Mouse (Mus musculus): Measurements from ENCODE around the gene D430042O09Rik. TPM values are rescaled to one million over a fixed set of nuclear protein-coding genes. Genes with fewer than 3 reads are reported as not detected.

The D430042O09Rik gene
- polyA plus RNA-seq, 1 experiment from 2014 or later = 7.8 TPM

DNA sequence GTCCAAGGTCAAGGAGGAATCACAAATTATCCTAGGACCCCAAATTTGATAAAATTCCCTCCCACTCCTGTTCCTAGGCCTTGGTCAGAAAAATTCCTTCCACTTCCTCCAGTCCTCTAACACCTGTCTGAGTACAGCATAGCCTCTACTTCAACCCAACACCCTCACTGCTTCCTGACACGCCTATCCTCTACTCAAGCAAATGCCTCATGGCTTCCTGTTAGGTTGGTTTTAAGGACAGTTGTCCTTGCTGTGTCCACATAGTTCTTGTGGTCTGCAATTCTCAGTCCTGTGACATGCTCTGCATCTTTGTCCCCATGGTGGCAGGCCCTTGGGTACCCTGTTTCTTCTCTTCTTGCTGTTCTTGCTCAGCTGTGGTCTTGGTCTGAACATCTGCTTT lies 37.1 kb downstream of the D430042O09Rik start:
- Histone ChIP-seq H3K9me3 (no peaks in the 10 kb centered on the region), H3K4me1 (no peaks in the 10 kb centered on the region), H3K27me3 (no peaks in the 10 kb centered on the region), H3K9ac (replicated peaks) (no peak overlapping the region), H3K27ac (replicated peaks) (no peak overlapping the region), H3K4me3 (no peak overlapping the region), H3K4me2 (replicated peaks) (no peak overlapping the region), H3K36me3 (no peaks in the 10 kb centered on the region)
- whole genome bisulfite sequencing = 92% methylated on average over 1 of the region's 1 CpGs
- no peak for ATAC-seq (replicated peaks)

DNA sequence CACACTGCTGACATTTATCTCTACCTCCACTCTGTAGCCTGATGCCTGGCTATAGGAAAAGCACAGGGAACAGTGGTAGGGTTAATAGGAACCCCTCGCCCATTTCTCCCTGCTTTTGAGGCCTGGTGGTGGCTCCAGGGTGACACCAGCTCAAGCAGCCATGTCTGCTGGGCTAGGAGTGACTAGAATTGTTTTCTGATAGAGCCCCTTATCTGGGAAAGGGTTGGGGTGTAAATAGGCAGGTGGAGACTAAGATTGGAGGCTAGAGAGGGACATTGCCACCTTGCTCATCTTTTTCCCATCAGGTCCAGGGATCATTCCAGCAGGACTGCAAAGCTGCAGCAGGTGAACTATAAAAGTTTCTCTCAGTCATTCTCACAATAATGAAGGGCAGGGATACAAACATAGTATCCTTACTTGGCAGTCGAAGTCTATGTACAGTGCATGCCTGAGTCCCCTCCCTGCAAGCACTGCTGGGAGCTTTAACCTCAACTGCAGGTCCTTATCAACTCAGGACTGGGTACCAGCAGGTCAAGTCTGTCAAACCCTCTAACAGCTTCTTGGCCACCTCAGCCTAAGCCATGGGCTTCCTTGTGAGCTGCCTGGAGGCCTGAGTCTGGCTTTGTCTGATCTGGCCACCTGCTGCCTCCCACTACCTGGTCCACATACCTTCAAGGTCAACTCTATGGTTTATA lies 39.1 kb downstream of the D430042O09Rik start:
- Histone ChIP-seq H3K36me3 (no peaks in the 10 kb centered on the region), H3K4me2 (replicated peaks) (no peak overlapping the region), H3K4me1 (no peaks in the 10 kb centered on the region), H3K27ac (replicated peaks) (no peak overlapping the region), H3K9me3 (no peaks in the 10 kb centered on the region), H3K4me3 (no peak overlapping the region), H3K27me3 (no peaks in the 10 kb centered on the region), H3K9ac (replicated peaks) (no peak overlapping the region)
- ATAC-seq (replicated peaks) = no peak
- WGBS = 87% methylated on average over 2 of the region's 2 CpGs

DNA sequence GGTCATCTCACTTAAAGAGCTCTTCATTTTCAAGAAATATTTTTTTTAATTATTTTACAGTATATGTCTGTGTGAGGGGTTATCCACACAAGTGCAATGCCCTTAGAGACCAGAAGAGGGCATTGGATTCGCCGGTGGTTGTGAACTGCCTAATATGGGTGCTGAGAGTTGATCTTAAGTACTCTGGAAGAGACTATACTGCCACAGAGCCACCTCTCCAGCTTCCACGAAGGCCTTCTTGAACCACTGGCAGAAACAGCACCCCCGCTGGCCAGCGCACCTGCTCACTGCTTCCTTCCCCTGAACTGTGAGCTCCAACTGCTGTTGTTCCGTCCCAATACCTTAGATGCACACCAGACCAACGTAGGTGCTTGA lies 39.6 kb downstream of the D430042O09Rik start:
- WGBS = 62% methylated on average over 7 of the region's 7 CpGs
- H3K27ac ChIP-seq (replicated peaks) = no peak overlapping the region
- no peak overlapping the region for H3K9ac ChIP-seq (replicated peaks)
- no peaks in the 10 kb centered on the region for H3K27me3 ChIP-seq
- H3K4me3 ChIP-seq = no peak overlapping the region
- no peaks in the 10 kb centered on the region for H3K9me3 ChIP-seq
- ATAC-seq (replicated peaks) = no peak
- H3K36me3 ChIP-seq = no peaks in the 10 kb centered on the region
- H3K4me2 ChIP-seq (replicated peaks) = no peak overlapping the region
- no peaks in the 10 kb centered on the region for H3K4me1 ChIP-seq

DNA sequence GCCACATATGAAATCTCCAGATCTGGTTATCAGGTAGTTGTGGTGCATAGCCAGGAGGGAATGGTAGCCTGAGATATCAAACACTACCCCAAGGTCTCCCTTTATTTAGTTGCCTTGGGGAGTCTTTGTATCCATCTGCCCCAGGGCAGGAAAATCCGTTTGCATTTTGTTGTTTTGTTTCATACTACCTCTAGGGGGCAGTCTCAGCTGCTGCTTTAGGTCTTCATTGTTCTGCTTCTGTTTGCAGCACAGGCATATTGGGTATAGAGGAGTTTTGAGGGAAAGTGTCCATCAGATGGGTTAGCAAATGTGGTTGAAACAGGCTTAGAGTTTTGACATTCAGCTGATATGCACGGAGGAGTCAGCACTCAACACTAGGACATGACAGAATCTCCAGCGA lies 40.5 kb downstream of the D430042O09Rik start:
- 49% methylated on average over 3 of the region's 3 CpGs for WGBS
- Histone ChIP-seq H3K4me2 (replicated peaks) (no peak overlapping the region), H3K36me3 (no peaks in the 10 kb centered on the region), H3K27ac (replicated peaks) (no peak overlapping the region), H3K9ac (replicated peaks) (no peak overlapping the region), H3K27me3 (no peaks in the 10 kb centered on the region), H3K4me3 (no peak overlapping the region), H3K4me1 (no peaks in the 10 kb centered on the region), H3K9me3 (no peaks in the 10 kb centered on the region)
- no peak for ATAC-seq (replicated peaks)

DNA sequence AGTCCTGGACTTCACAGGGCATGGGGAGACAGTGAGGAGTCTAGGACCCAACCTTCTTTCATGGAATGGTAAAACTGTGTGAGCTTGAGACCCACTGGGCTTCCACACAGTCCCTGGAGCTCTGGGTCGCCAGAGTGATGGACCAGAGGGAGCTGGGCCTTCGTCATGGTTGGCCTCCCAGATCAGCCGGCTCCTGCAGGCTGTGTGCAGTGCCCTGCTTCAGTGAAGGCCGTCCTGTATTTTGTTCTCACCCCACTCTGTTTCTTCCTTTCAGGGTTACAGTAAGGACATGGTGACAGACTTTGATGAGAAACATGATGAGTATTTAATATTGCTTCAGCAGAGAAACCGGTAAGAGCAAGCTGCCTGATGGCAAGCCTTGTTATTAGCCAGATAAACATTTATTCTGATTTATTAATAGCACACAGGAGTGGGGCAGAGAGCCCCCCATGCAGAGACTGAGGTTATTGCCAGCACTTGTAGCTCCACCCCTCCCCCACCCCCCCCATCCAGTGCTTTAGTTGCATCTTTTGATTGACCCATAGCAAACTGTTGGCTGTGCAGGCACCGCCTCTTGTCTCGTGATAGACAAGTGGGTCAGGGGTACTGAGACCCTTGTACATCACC lies 45.1 kb downstream of the D430042O09Rik start:
- no peak for ATAC-seq (replicated peaks)
- 0 out of 2 replicates have a peak, but pooled peaks cover 2% of the 10 kb centered on the region for H3K4me1 ChIP-seq
- no peaks in the 10 kb centered on the region for H3K36me3 ChIP-seq
- H3K27me3 ChIP-seq = no peaks in the 10 kb centered on the region
- H3K4me3 ChIP-seq = no peak overlapping the region
- no peak overlapping the region for H3K9ac ChIP-seq (replicated peaks)
- WGBS = 83% methylated on average over 7 of the region's 7 CpGs
- H3K4me2 ChIP-seq (replicated peaks) = no peak overlapping the region
- no peak overlapping the region for H3K27ac ChIP-seq (replicated peaks)
- no peaks in the 10 kb centered on the region for H3K9me3 ChIP-seq

DNA sequence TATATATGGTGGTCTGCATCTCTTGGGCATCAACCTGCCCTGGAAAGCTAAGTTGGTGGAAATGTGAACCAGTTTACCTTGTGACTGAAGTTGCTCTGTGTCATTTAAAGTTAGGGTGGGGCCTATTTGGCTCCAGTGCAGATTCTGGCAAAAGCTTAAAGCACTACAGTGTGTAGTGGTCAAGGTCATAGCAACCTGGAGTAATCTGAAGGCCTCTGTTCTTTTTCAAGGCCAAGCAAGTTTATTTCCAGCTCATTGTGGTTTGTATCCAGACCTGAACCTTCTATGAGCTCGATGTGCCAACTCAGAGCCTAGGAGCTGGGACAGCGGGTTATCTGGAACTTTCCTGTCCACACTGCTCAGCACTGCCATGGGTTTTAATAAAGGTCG lies 45.6 kb downstream of the D430042O09Rik start:
- no peaks in the 10 kb centered on the region for H3K27me3 ChIP-seq
- H3K9me3 ChIP-seq = no peaks in the 10 kb centered on the region
- H3K27ac ChIP-seq (replicated peaks) = no peak overlapping the region
- no peak overlapping the region for H3K4me2 ChIP-seq (replicated peaks)
- ATAC-seq (replicated peaks) = no peak
- whole genome bisulfite sequencing = 93% methylated on average over 3 of the region's 3 CpGs
- 0 out of 2 replicates have a peak, but pooled peaks cover 2% of the 10 kb centered on the region for H3K4me1 ChIP-seq
- no peaks in the 10 kb centered on the region for H3K36me3 ChIP-seq
- H3K4me3 ChIP-seq = no peak overlapping the region
- no peak overlapping the region for H3K9ac ChIP-seq (replicated peaks)

DNA sequence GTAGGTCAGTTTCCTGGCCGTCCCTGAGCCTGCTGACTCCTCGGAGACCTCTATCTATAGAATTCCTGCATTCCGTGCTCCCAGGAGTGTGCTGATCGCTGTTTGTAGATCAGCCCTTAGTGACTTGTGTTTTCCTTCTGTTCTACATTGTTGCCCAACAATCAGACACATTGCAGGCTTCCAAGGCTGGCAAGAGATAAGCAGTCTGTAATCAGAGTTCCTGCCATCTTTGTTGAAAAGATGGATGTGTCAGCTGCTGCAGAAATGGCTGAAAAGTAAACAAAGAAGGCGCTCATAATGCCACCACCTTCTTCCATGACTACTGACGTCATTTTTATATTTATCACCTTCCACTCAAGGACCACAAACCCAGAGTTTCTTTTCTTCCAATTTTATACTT lies 49.1 kb downstream of the D430042O09Rik start:
- Histone ChIP-seq H3K4me2 (replicated peaks) (no peak overlapping the region), H3K27ac (replicated peaks) (no peak overlapping the region), H3K9me3 (no peaks in the 10 kb centered on the region), H3K36me3 (no peaks in the 10 kb centered on the region; the same call in 1 of the 2 replicates), H3K27me3 (no peaks in the 10 kb centered on the region), H3K4me3 (no peak overlapping the region), H3K4me1 (0 out of 2 replicates have a peak, but pooled peaks cover 2% of the 10 kb centered on the region), H3K9ac (replicated peaks) (no peak overlapping the region)
- 56% methylated on average over 6 of the region's 6 CpGs for WGBS
- no peak for ATAC-seq (replicated peaks)

DNA sequence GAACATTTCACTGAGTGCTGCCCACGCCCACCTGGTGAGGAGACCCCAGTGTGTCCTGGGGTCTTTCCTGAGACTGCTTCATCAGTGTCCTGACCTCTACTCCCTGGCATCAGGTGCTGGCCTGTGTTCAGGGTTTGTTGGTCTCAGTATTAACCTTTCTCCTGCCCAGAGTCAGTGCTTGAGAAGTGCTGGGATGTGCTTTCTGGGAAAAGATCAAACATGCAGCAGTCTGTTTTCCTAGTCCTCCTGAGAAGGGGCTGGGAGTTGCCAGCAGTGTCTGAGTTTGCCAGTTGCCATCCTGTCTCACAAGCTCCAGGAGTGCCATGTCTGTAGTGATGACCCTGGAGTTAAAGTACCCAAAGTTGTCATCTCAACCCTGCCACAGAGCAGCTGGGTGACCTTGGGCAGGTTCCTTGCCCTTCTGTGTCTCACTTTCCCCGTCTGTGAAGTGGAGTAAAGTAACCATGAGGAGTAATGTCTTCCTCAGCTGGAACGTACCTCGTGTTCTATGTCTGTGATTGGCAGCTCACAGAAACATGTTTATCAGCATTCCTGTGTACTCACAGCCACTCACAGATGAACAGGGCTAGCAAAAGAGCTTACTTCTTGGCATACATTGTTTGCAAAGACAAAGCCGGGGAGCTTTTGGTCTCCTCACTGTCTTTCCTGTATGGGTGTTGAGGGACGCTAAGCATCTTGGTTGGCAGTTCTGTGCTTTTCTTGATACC lies 50.4 kb downstream of the D430042O09Rik start:
- no peak overlapping the region for H3K27ac ChIP-seq (replicated peaks)
- no peak overlapping the region for H3K9ac ChIP-seq (replicated peaks)
- 68% methylated on average over 6 of the region's 6 CpGs for WGBS
- no peak overlapping the region for H3K4me3 ChIP-seq
- H3K9me3 ChIP-seq = no peaks in the 10 kb centered on the region
- peaks cover 5% of the 10 kb centered on the region; the same call in 1 of the 2 replicates for H3K36me3 ChIP-seq
- H3K4me2 ChIP-seq (replicated peaks) = no peak overlapping the region
- H3K4me1 ChIP-seq = peaks cover 8% of the 10 kb centered on the region
- H3K27me3 ChIP-seq = no peaks in the 10 kb centered on the region
- no peak for ATAC-seq (replicated peaks)

DNA sequence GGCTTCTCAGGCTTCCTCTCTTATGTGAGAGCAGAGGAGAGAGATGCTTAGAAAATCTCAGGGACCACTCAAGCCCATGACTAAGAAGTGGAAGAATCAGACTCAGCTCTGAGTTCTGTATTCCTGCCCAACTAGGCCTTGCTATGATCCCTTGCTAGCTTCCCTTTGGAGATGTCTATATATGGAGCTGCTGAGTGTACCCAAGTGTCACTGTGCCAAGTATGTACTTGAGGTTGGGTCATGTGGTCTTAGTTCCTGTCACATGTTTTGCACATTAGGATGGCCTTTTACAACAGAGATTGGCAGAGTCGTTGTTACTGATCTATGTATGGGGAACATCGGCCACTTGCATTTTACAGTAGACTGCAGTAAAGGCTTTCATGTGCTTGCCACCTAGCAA lies 54.6 kb downstream of the D430042O09Rik start:
- no peak overlapping the region for H3K4me3 ChIP-seq
- no peak overlapping the region for H3K27ac ChIP-seq (replicated peaks)
- no peak overlapping the region for H3K4me2 ChIP-seq (replicated peaks)
- H3K27me3 ChIP-seq = no peaks in the 10 kb centered on the region
- peaks cover 13% of the 10 kb centered on the region for H3K4me1 ChIP-seq
- no peak for ATAC-seq (replicated peaks)
- H3K9me3 ChIP-seq = no peaks in the 10 kb centered on the region
- H3K9ac ChIP-seq (replicated peaks) = no peak overlapping the region
- 91% methylated on average over 2 of the region's 2 CpGs for WGBS
- H3K36me3 ChIP-seq = peaks cover 5% of the 10 kb centered on the region; the same call in 1 of the 2 replicates

DNA sequence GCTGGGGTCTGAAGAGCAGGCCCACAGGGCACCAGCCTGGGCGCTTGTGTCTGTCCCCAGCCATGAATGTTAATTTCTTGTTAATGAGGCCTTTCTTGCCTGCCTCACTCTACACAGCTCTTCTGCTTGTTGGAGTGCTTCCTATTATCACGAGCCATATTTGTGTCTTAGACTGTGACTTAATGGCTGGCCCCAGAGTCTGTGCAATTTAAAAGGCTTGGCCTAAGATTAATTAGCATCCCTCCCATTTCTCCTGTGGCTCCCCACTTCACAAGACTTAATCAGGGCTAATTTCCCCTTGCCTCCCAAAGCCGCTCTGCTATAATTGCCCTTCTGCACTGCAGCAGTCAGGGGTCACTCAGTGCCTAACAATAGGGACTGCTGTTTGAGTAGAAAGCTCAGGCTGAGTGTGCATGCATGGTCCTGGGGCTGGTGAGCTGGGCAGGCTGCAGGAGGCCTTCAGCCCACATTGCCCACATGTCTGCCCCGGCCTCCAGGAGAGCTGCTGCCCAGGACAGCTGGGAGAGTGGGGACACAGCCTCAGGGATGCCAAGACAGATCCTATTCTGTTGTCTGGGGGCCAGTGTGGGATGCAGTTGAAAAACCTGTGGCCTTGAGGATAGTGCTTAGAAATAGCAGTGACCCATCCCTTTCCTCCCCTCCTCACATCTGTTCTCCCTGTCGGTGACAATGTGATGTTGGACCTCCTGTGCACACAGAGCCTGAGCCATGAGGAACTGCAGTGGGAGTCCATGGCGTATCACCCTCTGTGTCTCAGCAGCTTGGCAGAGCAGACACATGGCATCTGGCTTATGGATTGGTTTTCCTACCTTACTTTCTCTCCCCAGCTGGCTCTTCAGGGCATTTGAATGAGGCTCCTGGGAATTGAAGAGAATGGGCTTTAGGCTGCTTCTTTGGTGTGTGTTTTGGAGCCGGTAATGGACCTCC lies 55.5 kb downstream of the D430042O09Rik start:
- H3K4me1 ChIP-seq = peaks cover 10% of the 10 kb centered on the region
- no peak overlapping the region for H3K4me3 ChIP-seq
- no peak overlapping the region for H3K9ac ChIP-seq (replicated peaks)
- H3K27me3 ChIP-seq = no peaks in the 10 kb centered on the region
- H3K36me3 ChIP-seq = peaks cover 5% of the 10 kb centered on the region; the same call in 1 of the 2 replicates
- 19% methylated on average over 7 of the region's 7 CpGs for WGBS
- H3K4me2 ChIP-seq (replicated peaks) = no peak overlapping the region
- H3K27ac ChIP-seq (replicated peaks) = no peak overlapping the region
- ATAC-seq (replicated peaks) = no peak
- H3K9me3 ChIP-seq = no peaks in the 10 kb centered on the region

DNA sequence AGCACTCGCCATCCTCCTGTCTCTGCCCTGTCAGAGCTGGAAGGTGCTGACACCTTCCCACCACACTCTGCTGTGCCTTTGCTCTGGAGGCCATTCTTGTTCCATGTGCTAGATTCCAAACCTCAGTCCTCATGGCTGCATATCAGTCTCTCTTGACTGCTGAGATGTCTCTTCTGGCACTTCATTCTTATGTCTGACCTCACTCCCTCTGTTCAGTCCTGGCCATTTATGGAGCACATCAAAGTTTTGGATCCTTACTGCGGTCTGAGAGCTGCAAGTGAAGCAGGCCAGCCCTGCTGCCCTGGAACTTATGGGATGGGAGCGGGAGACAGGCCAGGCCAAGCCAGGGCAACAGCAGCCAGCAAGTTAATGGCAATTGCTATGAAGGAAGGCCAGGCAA lies 56.7 kb downstream of the D430042O09Rik start:
- no peak for ATAC-seq (replicated peaks)
- Histone ChIP-seq H3K9ac (replicated peaks) (no peak overlapping the region), H3K4me2 (replicated peaks) (no peak overlapping the region), H3K27me3 (no peaks in the 10 kb centered on the region), H3K9me3 (no peaks in the 10 kb centered on the region), H3K27ac (replicated peaks) (no peak overlapping the region), H3K4me1 (peaks cover 10% of the 10 kb centered on the region), H3K4me3 (no peak overlapping the region), H3K36me3 (peaks cover 5% of the 10 kb centered on the region; the same call in 1 of the 2 replicates)
- 90% methylated on average over 3 of the region's 3 CpGs for WGBS

All from forebrain, embryonic 15.5 days (tissue).